Comparison of ENCODE assay signal across 8 mouse cellular contexts in the genomic region with DNA sequence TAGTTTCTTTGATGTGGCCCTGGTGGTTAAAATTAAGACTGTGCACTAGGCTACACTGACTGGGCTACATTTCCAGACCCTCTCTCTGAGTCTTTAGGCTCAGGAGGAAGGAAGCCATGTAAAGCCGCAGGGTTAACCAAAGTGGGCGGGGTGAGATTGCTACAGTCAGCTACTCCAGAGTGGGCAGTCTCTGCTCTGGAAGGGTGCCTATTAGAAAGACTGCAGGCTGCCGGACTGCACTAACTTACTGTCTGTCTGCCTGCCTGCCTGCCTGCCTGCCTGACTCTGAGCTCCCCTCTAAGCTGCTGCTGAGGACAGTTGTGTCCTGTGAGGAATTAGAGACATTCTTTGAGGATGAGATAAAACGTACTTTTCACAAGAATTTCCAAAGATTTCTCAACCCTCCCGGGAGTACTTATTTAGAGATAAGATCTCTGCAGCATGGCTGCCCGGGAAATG. TPM values are rescaled to one million over a fixed set of nuclear protein-coding genes. Genes with fewer than 3 reads are reported as not detected.
DNase-seq lines count a peak whose midpoint lies in the region; ATAC-seq lines count a peak whose summit lies in the region.

No protein-coding gene starts in this region.

- 42% methylated on average over 6 of the region's 6 CpGs for WGBS in midbrain, embryonic 10.5 days
- 24% methylated on average over 6 of the region's 6 CpGs for WGBS in midbrain, embryonic 16.5 days
- WGBS in heart, embryonic 15.5 days: 9% methylated on average over 6 of the region's 6 CpGs
- 12% methylated on average over 6 of the region's 6 CpGs for WGBS in liver, embryonic 11.5 days

- ATAC-seq in midbrain, embryonic 16.5 days: no peak
- peak; percentile 68 for ATAC-seq in heart, embryonic 15.5 days (replicated peaks; ENCODE audit: insufficient number of reproducible peaks, insufficient read depth, low FRiP score, low read depth)
- no peak for ATAC-seq in liver, embryonic 11.5 days (replicated peaks; ENCODE audit: low FRiP score)

- peaks cover 8% of the 10 kb centered on the region for H3K36me3 ChIP-seq in midbrain, embryonic 10.5 days
- H3K36me3 ChIP-seq in midbrain, embryonic 16.5 days (ENCODE audit: control insufficient read depth, insufficient read depth, low read length): no peaks in the 10 kb centered on the region
- peaks cover 21% of the 10 kb centered on the region; the same call in 1 of the 2 replicates for H3K36me3 ChIP-seq in heart, embryonic 15.5 days
- H3K36me3 ChIP-seq in liver, embryonic 11.5 days (ENCODE audit: control insufficient read depth, insufficient read depth, low read length): peaks cover 8% of the 10 kb centered on the region; the same call in 1 of the 2 replicates

- H3K4me2 ChIP-seq in midbrain, embryonic 16.5 days (ENCODE audit: low read length): no peak overlapping the region
- no peak overlapping the region for H3K4me2 ChIP-seq in heart, embryonic 15.5 days
- peak overlapping the region; percentile 29 for H3K4me2 ChIP-seq in liver, embryonic 11.5 days

- peaks cover 31% of the 10 kb centered on the region for H3K4me1 ChIP-seq in midbrain, embryonic 10.5 days
- peaks cover 13% of the 10 kb centered on the region for H3K4me1 ChIP-seq in midbrain, embryonic 16.5 days (ENCODE audit: control insufficient read depth, insufficient read depth, low read length)
- peaks cover 36% of the 10 kb centered on the region for H3K4me1 ChIP-seq in heart, embryonic 15.5 days (replicated peaks)
- 0 out of 2 replicates have a peak, but pooled peaks cover 5% of the 10 kb centered on the region for H3K4me1 ChIP-seq in liver, embryonic 11.5 days (replicated peaks; ENCODE audit: control insufficient read depth, insufficient read depth, low read length)

- no peak for DNase-seq in midbrain, embryonic 10.5 days (ENCODE audit: low spot score)
- DNase-seq in c-Kit-positive CD71-negative TER-119-negative erythroid progenitor cells, embryonic 14.5 days (ENCODE audit: low read depth): peak; percentile 73
- DNase-seq in liver, embryonic 11.5 days (ENCODE audit: low spot score): no peak
- DNase-seq in skeletal muscle tissue, adult 2 months (ENCODE audit: low read depth, low spot score): peak; percentile 45
- DNase-seq in cerebellum, adult 11-12 months: no peak
- DNase-seq in frontal cortex, postnatal 25 days (ENCODE audit: low spot score in 2 of 2): no peak

- peak overlapping the region; percentile 7; the same call in 1 of the 2 replicates for H3K27ac ChIP-seq in midbrain, embryonic 10.5 days (replicated peaks)
- H3K27ac ChIP-seq in midbrain, embryonic 16.5 days (ENCODE audit: low read length): no peak overlapping the region
- peak overlapping the region; percentile 86 for H3K27ac ChIP-seq in heart, embryonic 15.5 days
- H3K27ac ChIP-seq in liver, embryonic 11.5 days (ENCODE audit: low read depth, low read length): no peak overlapping the region

- no peaks in the 10 kb centered on the region for H3K9me3 ChIP-seq in midbrain, embryonic 10.5 days (replicated peaks)
- H3K9me3 ChIP-seq in midbrain, embryonic 16.5 days (replicated peaks; ENCODE audit: control insufficient read depth, low read length, poor library complexity, severe bottlenecking): no peaks in the 10 kb centered on the region
- no peaks in the 10 kb centered on the region for H3K9me3 ChIP-seq in heart, embryonic 15.5 days (replicated peaks)
- H3K9me3 ChIP-seq in liver, embryonic 11.5 days (ENCODE audit: control insufficient read depth, low read length): no peaks in the 10 kb centered on the region

- H3K4me3 ChIP-seq in midbrain, embryonic 10.5 days: no peak overlapping the region
- H3K4me3 ChIP-seq in midbrain, embryonic 16.5 days (ENCODE audit: low read depth, low read length): no peak overlapping the region
- no peak overlapping the region for H3K4me3 ChIP-seq in heart, embryonic 15.5 days
- no peak overlapping the region for H3K4me3 ChIP-seq in liver, embryonic 11.5 days (ENCODE audit: low read depth, low read length)

- H3K27me3 ChIP-seq in midbrain, embryonic 10.5 days (ENCODE audit: low read depth, poor library complexity, severe bottlenecking): no peaks in the 10 kb centered on the region
- H3K27me3 ChIP-seq in midbrain, embryonic 16.5 days (ENCODE audit: control insufficient read depth, insufficient read depth, low read depth, low read length): no peaks in the 10 kb centered on the region
- no peaks in the 10 kb centered on the region for H3K27me3 ChIP-seq in heart, embryonic 15.5 days
- no peaks in the 10 kb centered on the region for H3K27me3 ChIP-seq in liver, embryonic 11.5 days (replicated peaks; ENCODE audit: control insufficient read depth, insufficient read depth, low read length)

- no peak overlapping the region for H3K9ac ChIP-seq in midbrain, embryonic 16.5 days (ENCODE audit: low read depth, low read length)
- H3K9ac ChIP-seq in heart, embryonic 15.5 days: no peak overlapping the region
- no peak overlapping the region for H3K9ac ChIP-seq in liver, embryonic 11.5 days (ENCODE audit: low read depth, low read length)

RNA-seq across cellular contexts. Expression of a gene that starts 30.5 kb away (rescaled TPM):
- polyA plus RNA-seq in midbrain, embryonic 10.5 days (2016; fragmentation: Nextera tagmentation; extraction: Ambion mirVana): 58.4 and 63.5 TPM in 2 replicates
- 79.7 and 83.8 TPM in 2 replicates for polyA plus RNA-seq in midbrain, embryonic 16.5 days (2015; fragmentation: Nextera tagmentation; extraction: Ambion mirVana)
- polyA plus RNA-seq in heart, embryonic 15.5 days (2015; fragmentation: Nextera tagmentation; extraction: Ambion mirVana): 47.6 and 51.1 TPM in 2 replicates
- polyA plus RNA-seq in liver, embryonic 11.5 days (2014; fragmentation: Nextera tagmentation; extraction: Ambion mirVana): 32.3 and 34.7 TPM in 2 replicates

Comparison
In these comparisons a context has a peak if more than half of its experiments do, and no peak if none do; other contexts are left out.
1. H3K27ac ChIP-seq: peak in midbrain, embryonic 10.5 days (single experiment) and heart, embryonic 15.5 days (single experiment); none in midbrain, embryonic 16.5 days (single experiment) and liver, embryonic 11.5 days (single experiment).
2. DNase-seq: peak in c-Kit-positive CD71-negative TER-119-negative erythroid progenitor cells, embryonic 14.5 days (single experiment) and skeletal muscle tissue, adult 2 months (single experiment); none in midbrain, embryonic 10.5 days (single experiment), liver, embryonic 11.5 days (single experiment), cerebellum, adult 11-12 months (single experiment) and frontal cortex, postnatal 25 days (0 of 2).